Mouse (Mus musculus): Measurements from ENCODE around the gene Pde7b. TPM values are rescaled to one million over a fixed set of nuclear protein-coding genes. Genes with fewer than 3 reads are reported as not detected.
A peak's percentile ranks its signal among the peaks of the same experiment; 100 is the strongest.

Pde7b gene
- total RNA-seq, 2 experiments from 2014 or later: 23.7 to 24.5 TPM

GRCm38 (mm10) chr10:20653299-20653698 is 71.6 kb downstream of the Pde7b start:
- DNase-seq: no peak

GRCm38 (mm10) chr10:20636381-20636780 is 88.5 kb downstream of the Pde7b start:
- no peak for DNase-seq

- DNase-seq: no peak
Measured at GRCm38 (mm10) chr10:20633085-20633415, 91.8 kb downstream of the Pde7b start.

GRCm38 (mm10) chr10:20632256-20633084 is 92.4 kb downstream of the Pde7b start:
- peak; percentile 10 for DNase-seq

- peak; percentile 69 for DNase-seq
Measured at GRCm38 (mm10) chr10:20630122-20630521, 94.8 kb downstream of the Pde7b start.

- no peak for DNase-seq
Measured at GRCm38 (mm10) chr10:20625702-20626375, 99.0 kb downstream of the Pde7b start.

GRCm38 (mm10) chr10:20621661-20622454 is 103.0 kb downstream of the Pde7b start:
- no peak for DNase-seq

- no peak for DNase-seq
Measured at GRCm38 (mm10) chr10:20606007-20606406, 118.9 kb downstream of the Pde7b start.

- DNase-seq: peak; percentile 6
Measured at GRCm38 (mm10) chr10:20595107-20595810, 129.6 kb downstream of the Pde7b start.

- DNase-seq: no peak
Measured at GRCm38 (mm10) chr10:20594015-20594414, 130.9 kb downstream of the Pde7b start.

GRCm38 (mm10) chr10:20590100-20590499 is 134.8 kb downstream of the Pde7b start:
- DNase-seq: no peak

GRCm38 (mm10) chr10:20585959-20586358 is 138.9 kb downstream of the Pde7b start:
- no peak for DNase-seq

GRCm38 (mm10) chr10:20575002-20575401 is 149.9 kb downstream of the Pde7b start:
- no peak for DNase-seq

GRCm38 (mm10) chr10:20574414-20574813 is 150.5 kb downstream of the Pde7b start:
- no peak for DNase-seq

GRCm38 (mm10) chr10:20571521-20571920 is 153.4 kb downstream of the Pde7b start:
- no peak for DNase-seq

- DNase-seq: peak; percentile 37
Measured at GRCm38 (mm10) chr10:20568630-20569029, 156.2 kb downstream of the Pde7b start.

GRCm38 (mm10) chr10:20567684-20568236 is 157.1 kb downstream of the Pde7b start:
- DNase-seq: no peak

- no peak for DNase-seq
Measured at GRCm38 (mm10) chr10:20556477-20556876, 168.4 kb downstream of the Pde7b start.

GRCm38 (mm10) chr10:20551341-20551740 is 173.5 kb downstream of the Pde7b start:
- DNase-seq: no peak

- DNase-seq: peak; percentile 52
Measured at GRCm38 (mm10) chr10:20550771-20551170, 174.1 kb downstream of the Pde7b start.

GRCm38 (mm10) chr10:20550161-20550560 is 174.7 kb downstream of the Pde7b start:
- no peak for DNase-seq
